8 mouse cellular contexts compared by ENCODE assay signal in genomic region chr11:116581376-116581814, GRCm38 (mm10). TPM values are rescaled to one million over a fixed set of nuclear protein-coding genes. Genes with fewer than 3 reads are reported as not detected.
DNase-seq lines count a peak whose midpoint lies in the region; TF ChIP-seq lines count a peak whose summit lies in the region.

Gene Ube2o (minus strand): TSS chr11:116581447.

- H3K4me3 ChIP-seq in cortical plate, adult 2 months (ENCODE audit: insufficient read depth, low read length), result peak within 1 kb of the TSS; percentile 73
- H3K4me3 ChIP-seq in megakaryocyte, embryonic 14.5 days (replicated peaks), result peak within 1 kb of the TSS; percentile 98

- peaks cover 33% of the 10 kb centered on the region for H3K27me3 ChIP-seq in megakaryocyte, embryonic 14.5 days (replicated peaks)

- TF ChIP-seq POLR2A in cortical plate, adult 2 months (IDR thresholded peaks at IDR 0.05; ENCODE audit: extremely low read depth, insufficient read depth, low read length), result peak; percentile 61

- peaks cover 28% of the 10 kb centered on the region for H3K36me3 ChIP-seq in megakaryocyte, embryonic 14.5 days (replicated peaks; ENCODE audit: low read length)

- H3K27ac ChIP-seq in cortical plate, adult 2 months (ENCODE audit: insufficient read depth, low read length), result peak within 1 kb of the TSS; percentile 88

- peak; percentile 89 to 94 for DNase-seq in adrenal gland, adult (ENCODE audit: inconsistent age in 2 of 2, low spot score in 1 of 2)
- peak; percentile 90 for DNase-seq in gastrocnemius, postnatal 10 days
- peak; percentile 95 for DNase-seq in induced T-regulatory cell, adult 2 months (ENCODE audit: low read depth)
- peak; percentile 69 to 84 for DNase-seq in left cerebral cortex, adult 8-10 months (ENCODE audit: low spot score in 2 of 2)
- peak; percentile 92 for DNase-seq in right cerebral cortex, postnatal 14 days
- DNase-seq in urinary bladder, postnatal 36 days (ENCODE audit: low spot score in 2 of 2), result peak; percentile 71 to 83

- H3K9me3 ChIP-seq in megakaryocyte, embryonic 14.5 days, result no peaks in the 10 kb centered on the region

- peaks cover 6% of the 10 kb centered on the region for H3K4me1 ChIP-seq in cortical plate, adult 2 months (ENCODE audit: control insufficient read depth, insufficient read depth, low read length)
- peaks cover 48% of the 10 kb centered on the region for H3K4me1 ChIP-seq in megakaryocyte, embryonic 14.5 days

- 0 out of 2 replicates have a peak, but pooled peaks have one; percentile 28 for TF ChIP-seq CTCF in cortical plate, adult 2 months (IDR thresholded peaks at IDR 0.05; ENCODE audit: extremely low read depth, insufficient read depth, low read length)

RNA-seq across cellular contexts. Expression of gene Ube2o, which starts in this region (rescaled TPM):
- polyA plus RNA-seq in cortical plate, adult 2 months (2012; rRNA removed), result 88.6 and 90.1 TPM in 2 replicates
- 10 to 100 TPM; 20.7 to 24.9 TPM for total RNA-seq in gastrocnemius, postnatal 10 days (2021)
- 100 to 1,000 TPM; 115 to 119 (median 117) TPM for total RNA-seq in left cerebral cortex, adult 8-10 months (2022)
- polyA plus RNA-seq in megakaryocyte, embryonic 14.5 days (2012; ENCODE audit: insufficient read depth, low replicate concordance), result 67.5 and 115 TPM in 2 replicates

Comparison
In these comparisons a context has a peak if more than half of its experiments do, and no peak if none do; other contexts are left out.
1. Peak in every context shown above with its lines: DNase-seq, H3K4me3 ChIP-seq and H3K27ac ChIP-seq.
2. RNA of gene Ube2o (total RNA-seq): 115 to 119 TPM in left cerebral cortex, adult 8-10 months; 20.7 to 24.9 TPM in gastrocnemius, postnatal 10 days; every median in the first group is over 4 times any median in the second.